Mouse (Mus musculus) kidney, adult 8-10 months (tissue): ENCODE data around the gene Speer3.
"Not testable (repeated sequence)": the region's sequence is repeated elsewhere in the genome, so short reads cannot be mapped to it uniquely, and the experiment has no call there.

Source experiments
- DNase-seq, 2 experiments: peaks; one replicate each; pipeline ENCODE4 v3.0.0; 2022

The Speer3 gene

DNA sequence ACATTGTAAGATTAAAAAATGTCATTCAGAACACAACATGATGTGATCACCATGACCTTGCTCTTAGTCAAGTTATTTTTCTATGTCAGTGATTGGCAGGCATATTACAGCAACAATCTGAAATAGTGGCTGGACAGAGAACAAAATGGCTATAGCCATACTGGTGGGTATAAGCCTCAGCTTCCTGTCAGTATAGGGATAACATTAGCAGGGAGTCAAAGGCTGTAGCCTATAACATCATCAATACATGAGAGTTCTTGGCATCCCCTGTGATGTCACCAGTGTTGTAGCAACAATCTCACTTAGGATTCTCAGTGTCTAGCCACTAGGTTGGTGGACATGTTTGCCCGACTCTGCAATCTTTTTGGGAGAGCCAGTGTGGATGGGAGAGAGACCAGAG lies at the start of gene Speer3:
Gene Speer3, plus strand, starts transcription at position 301 of the 400 bp plus-strand sequence.
- DNase-seq, result no peak

- not testable (repeated sequence) for DNase-seq
Measured at GRCm38 (mm10) chr5:13810496-13810895, 19.1 kb downstream of the Speer3 start.

- no peak for DNase-seq
Measured at GRCm38 (mm10) chr5:13825108-13825507, 33.7 kb downstream of the Speer3 start.

DNA sequence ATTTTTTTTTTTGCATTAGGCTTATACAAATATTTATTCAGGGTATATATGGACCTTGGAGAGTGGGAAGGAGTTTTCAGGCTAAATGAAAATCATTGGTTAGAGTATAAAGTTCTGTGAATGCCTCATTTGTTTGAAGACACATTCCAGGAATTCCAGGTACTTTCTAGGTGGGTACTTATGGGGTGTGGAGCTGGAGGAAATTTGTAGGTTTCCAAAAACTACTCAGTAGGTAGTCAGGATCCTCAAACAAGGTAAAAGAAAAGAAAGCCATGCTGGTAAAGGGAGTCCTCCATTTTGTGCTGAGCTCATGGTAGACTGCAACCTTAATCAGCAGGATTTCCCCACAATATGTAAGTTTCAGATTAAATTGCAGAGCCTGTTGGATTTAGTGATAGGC lies 35.3 kb downstream of the Speer3 start:
- DNase-seq, result no peak

DNA sequence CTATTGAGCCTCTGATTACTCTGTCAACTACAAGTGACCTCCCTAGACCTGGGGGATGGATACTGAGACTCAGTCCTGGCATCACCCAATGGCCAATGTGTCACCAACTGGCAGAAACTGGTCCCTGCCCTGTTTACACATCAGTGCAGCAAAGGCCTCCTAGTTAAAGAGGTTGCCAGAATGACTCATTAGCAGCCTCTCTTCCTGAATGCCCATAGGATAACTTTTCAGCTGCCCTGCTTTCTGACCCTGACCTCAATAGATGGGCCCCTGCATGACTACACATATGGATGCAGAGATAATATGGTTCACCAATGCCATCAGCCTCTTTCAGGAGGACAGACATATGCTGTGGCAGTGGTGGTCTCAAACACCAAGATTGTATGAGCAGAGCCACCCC lies 52.9 kb downstream of the Speer3 start:
- DNase-seq, result no peak
